Mouse (Mus musculus): ENCODE data around the gene Nup210. TPM values are rescaled to one million over a fixed set of nuclear protein-coding genes. Genes with fewer than 3 reads are reported as not detected.

Nup210 gene
- polyA plus RNA-seq, 1 experiment, result 43.2 TPM

- DNase-seq (ENCODE audit: low read depth), result no peak
- TF ChIP-seq POLR2A (IDR thresholded peaks at IDR 0.05; ENCODE audit: borderline replicate concordance, extremely low read depth, insufficient read depth, insufficient read length, poor library complexity, severe bottlenecking), result no peak
- TF ChIP-seq CTCF (IDR thresholded peaks at IDR 0.05; ENCODE audit: borderline replicate concordance, extremely low read depth, insufficient read depth, insufficient read length), result no peak
Measured at GRCm38 (mm10) chr6:91097879-91098278, 18.8 kb downstream of the Nup210 start.

DNA sequence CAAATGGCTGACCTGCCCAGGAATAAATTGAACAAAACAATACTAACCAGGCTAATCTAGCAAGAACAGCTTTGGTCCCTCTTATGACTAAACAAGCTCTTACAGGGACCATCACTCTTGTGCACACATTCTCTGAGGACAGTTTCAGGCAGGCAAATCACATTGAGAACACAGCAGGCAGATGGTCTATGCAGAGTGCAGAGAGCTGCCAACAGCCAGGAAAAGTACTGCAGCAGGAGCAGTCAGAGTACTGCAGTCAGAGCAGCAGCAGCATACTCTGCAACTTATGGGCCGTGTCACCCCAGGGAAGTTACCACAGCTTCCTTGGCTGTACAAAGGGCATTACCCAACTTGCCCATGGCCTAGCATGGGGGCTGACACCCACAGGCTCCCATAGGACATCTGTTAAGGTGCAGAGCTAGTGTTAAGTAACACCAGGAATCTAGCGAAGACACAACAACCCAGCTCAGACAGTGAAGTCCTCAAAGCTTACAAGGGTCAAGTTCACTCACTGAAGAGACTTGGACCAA is 21.5 kb downstream of the Nup210 start:
- TF ChIP-seq CTCF (IDR thresholded peaks at IDR 0.05; ENCODE audit: borderline replicate concordance, extremely low read depth, insufficient read depth, insufficient read length) (no peak), POLR2A (IDR thresholded peaks at IDR 0.05; ENCODE audit: borderline replicate concordance, extremely low read depth, insufficient read depth, insufficient read length, poor library complexity, severe bottlenecking) (no peak)

DNA sequence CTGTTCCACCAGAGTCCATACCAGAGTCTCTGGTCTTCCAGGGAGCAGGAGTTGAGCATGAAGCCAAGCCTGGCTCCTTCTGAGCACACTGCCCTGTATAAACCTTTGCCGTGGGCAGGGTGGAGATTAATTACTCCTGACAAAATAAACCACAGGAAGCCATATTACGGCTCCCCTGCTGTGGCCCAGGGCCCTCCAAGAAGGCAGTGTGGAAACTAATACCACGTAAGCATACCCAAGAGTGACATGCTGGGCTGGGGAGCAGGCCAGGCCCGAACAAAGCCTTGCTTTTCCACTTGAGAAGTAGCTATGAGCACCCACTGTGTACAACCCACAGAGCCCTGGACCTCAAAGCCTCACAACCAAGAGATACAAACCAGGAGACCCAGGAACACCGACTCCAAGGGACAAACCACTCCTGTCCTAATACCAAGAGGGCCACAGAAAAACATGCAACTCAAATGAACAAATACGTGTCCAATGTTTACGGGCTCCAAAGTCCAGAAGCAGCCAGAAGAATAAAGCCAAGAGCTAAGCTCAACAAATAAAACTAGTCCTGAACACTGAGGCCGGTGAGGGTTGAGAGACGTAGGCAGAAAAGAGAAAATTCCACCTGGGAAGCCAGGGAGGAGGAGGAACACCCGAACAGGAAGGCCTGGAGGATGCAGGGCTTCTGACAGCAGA is 24.3 kb downstream of the Nup210 start:
- DNase-seq (ENCODE audit: low read depth), result no peak
- TF ChIP-seq CTCF (IDR thresholded peaks at IDR 0.05; ENCODE audit: borderline replicate concordance, extremely low read depth, insufficient read depth, insufficient read length) (no peak), POLR2A (IDR thresholded peaks at IDR 0.05; ENCODE audit: borderline replicate concordance, extremely low read depth, insufficient read depth, insufficient read length, poor library complexity, severe bottlenecking) (no peak)

More for the DNA sequence above, 21.5 kb downstream of the Nup210 start:
- no peak for DNase-seq (ENCODE audit: low read depth)

DNA sequence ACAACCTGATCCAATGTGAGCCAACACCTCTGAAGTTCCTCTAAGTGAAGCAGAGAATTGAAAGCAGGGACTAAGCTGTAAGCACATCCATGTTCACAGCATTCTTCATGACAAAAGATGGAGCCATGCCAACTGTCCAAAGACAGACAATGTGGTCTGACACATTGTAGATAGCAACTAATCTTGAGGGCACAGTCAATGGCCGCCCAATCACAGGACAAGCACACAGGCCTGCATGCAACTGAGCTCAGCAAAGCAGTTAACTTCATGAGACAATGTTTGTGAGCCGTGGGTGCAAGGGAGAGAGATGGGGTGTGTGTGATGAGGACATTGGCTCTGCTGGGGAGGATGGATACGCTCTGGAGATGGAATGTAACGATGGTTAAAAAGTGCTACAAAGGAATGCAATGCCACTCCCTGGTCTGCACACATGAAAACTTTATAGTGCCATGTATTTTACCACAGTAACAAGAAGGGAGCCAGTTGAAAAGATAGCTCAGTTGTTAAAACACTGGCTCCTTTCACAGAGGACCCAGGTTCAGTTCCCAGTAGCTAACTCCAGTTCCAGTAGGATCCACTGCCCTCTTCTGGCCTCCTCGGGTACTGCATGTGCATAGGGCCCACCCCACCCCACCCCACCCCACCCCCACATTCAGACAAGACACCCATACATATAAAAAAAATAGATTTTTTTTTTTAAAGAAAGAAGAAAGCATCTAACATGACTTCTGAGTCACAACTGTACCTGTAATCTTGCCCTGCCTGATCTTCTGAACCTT is 31.3 kb downstream of the Nup210 start:
- no peak for TF ChIP-seq POLR2A (IDR thresholded peaks at IDR 0.05; ENCODE audit: borderline replicate concordance, extremely low read depth, insufficient read depth, insufficient read length, poor library complexity, severe bottlenecking)
- peak; percentile 40; the same call in 1 of the 2 replicates for TF ChIP-seq CTCF (IDR thresholded peaks at IDR 0.05; ENCODE audit: borderline replicate concordance, extremely low read depth, insufficient read depth, insufficient read length)
- DNase-seq (ENCODE audit: low read depth), result no peak

DNA sequence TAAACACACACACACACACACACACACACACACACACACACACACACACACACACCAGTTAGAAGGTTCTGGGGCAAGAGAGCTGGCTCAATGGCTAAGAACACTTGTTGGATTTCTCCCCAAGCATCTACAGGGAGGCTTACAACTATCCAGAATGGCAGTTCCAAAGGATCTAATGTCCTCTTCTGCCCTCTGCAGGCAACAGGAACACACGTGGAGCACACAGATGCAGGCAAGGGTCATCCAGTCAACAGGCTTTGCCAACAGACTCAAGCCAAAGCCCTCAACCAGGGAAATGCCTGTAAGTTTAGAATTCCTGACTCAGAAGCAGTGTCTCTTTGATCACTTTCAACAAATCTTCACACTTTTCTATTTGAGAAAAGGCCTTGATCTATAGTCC is 36.6 kb downstream of the Nup210 start:
- peak; percentile 29 for DNase-seq (ENCODE audit: low read depth)
- TF ChIP-seq CTCF (IDR thresholded peaks at IDR 0.05; ENCODE audit: borderline replicate concordance, extremely low read depth, insufficient read depth, insufficient read length) (0 out of 2 replicates have a peak, but pooled peaks have one; percentile 13), POLR2A (IDR thresholded peaks at IDR 0.05; ENCODE audit: borderline replicate concordance, extremely low read depth, insufficient read depth, insufficient read length, poor library complexity, severe bottlenecking) (no peak)

- peak; percentile 63 for DNase-seq (ENCODE audit: low read depth)
Measured at GRCm38 (mm10) chr6:91076249-91076648, 40.4 kb downstream of the Nup210 start.

DNA sequence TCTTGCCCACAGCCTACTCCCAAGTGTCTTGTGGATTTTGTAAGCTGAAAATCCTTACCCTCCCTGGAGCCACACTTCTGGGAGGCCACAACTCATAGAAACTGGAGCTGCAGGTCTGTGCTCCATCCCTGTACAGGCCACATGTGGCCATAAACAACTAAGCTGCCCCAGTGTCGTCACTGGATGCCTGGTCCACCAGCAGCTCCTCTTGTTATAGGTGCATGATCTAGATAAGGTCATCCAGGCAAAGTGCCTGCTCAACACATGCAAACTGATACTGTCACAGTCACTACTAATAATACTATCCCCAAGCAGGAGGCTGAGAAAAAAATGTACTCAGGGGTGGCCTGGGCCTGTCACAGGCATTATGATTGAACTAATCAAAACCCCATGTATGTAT is 48.1 kb downstream of the Nup210 start:
- no peak for DNase-seq (ENCODE audit: low read depth)

More at GRCm38 (mm10) chr6:91076249-91076648, 40.4 kb downstream of the Nup210 start:
- TF ChIP-seq CTCF (IDR thresholded peaks at IDR 0.05; ENCODE audit: borderline replicate concordance, extremely low read depth, insufficient read depth, insufficient read length) (no peak), POLR2A (IDR thresholded peaks at IDR 0.05; ENCODE audit: borderline replicate concordance, extremely low read depth, insufficient read depth, insufficient read length, poor library complexity, severe bottlenecking) (no peak)

DNA sequence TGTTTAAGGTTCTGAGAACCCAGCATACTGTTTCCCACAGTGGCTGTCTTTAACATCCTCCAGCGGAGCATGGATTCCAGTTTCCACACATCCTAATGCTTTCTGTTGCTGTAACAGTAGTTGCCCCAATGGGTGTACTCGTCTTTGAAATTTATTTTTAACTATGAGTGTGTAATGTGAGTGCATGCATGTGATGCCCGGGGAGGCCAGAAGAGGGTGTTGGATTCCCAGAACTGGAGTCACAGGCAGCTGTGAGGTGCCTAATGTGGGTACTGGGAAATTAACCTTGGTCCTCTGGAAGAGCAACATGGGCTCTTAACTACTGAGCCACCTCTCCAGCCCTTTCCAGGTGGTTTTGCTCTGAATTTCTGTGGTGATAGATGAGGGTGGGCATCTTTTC is 49.6 kb downstream of the Nup210 start:
- TF ChIP-seq POLR2A (IDR thresholded peaks at IDR 0.05; ENCODE audit: borderline replicate concordance, extremely low read depth, insufficient read depth, insufficient read length, poor library complexity, severe bottlenecking) (no peak), CTCF (IDR thresholded peaks at IDR 0.05; ENCODE audit: borderline replicate concordance, extremely low read depth, insufficient read depth, insufficient read length) (no peak)
- DNase-seq (ENCODE audit: low read depth), result no peak

More for the DNA sequence above, 48.1 kb downstream of the Nup210 start:
- TF ChIP-seq CTCF (IDR thresholded peaks at IDR 0.05; ENCODE audit: borderline replicate concordance, extremely low read depth, insufficient read depth, insufficient read length), result no peak
- TF ChIP-seq POLR2A (IDR thresholded peaks at IDR 0.05; ENCODE audit: borderline replicate concordance, extremely low read depth, insufficient read depth, insufficient read length, poor library complexity, severe bottlenecking), result no peak

DNA sequence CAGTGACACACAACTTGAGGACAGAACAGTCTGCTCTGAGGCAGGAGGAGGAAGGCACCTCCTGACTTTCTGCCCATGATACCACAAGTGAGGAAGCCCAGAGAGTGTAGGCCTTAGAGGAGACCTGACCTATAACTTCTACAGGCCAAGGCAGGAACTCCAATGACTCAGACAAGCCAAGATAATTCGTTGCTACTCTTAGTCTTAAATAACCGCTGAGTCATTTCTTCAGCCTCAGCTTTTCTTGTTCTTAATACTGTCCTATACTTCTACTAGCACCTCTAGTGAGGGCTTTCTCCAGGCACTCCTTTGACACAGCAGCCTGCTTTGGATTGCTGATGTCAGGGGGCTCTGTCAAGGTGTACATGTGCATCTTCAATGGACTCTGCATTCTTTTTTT is 55.3 kb downstream of the Nup210 start:
- no peak for TF ChIP-seq POLR2A (IDR thresholded peaks at IDR 0.05; ENCODE audit: borderline replicate concordance, extremely low read depth, insufficient read depth, insufficient read length, poor library complexity, severe bottlenecking)
- no peak for TF ChIP-seq CTCF (IDR thresholded peaks at IDR 0.05; ENCODE audit: borderline replicate concordance, extremely low read depth, insufficient read depth, insufficient read length)

DNA sequence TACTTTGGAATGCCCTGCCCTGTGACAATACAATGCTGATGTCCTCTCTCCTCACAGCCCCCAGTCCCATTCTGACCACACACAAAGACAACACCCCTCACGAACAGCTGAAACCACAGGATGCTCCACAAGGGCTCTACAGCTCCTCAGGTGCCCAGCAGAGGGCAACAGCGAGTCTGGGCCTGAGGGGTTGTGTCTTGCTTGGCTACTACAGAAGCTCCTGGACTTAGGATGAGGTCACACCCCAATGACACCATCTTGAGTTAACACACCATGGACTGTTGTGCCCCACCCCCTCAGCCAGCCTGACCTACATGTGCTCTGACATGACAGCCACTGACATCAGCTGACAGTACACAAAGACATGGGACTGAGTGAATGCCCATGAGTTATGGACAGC is 56.9 kb downstream of the Nup210 start:
- TF ChIP-seq POLR2A (IDR thresholded peaks at IDR 0.05; ENCODE audit: borderline replicate concordance, extremely low read depth, insufficient read depth, insufficient read length, poor library complexity, severe bottlenecking), result no peak
- TF ChIP-seq CTCF (IDR thresholded peaks at IDR 0.05; ENCODE audit: borderline replicate concordance, extremely low read depth, insufficient read depth, insufficient read length), result peak; percentile 81
- DNase-seq (ENCODE audit: low read depth), result peak; percentile 32

More for the DNA sequence above, 55.3 kb downstream of the Nup210 start:
- no peak for DNase-seq (ENCODE audit: low read depth)

- TF ChIP-seq POLR2A (IDR thresholded peaks at IDR 0.05; ENCODE audit: borderline replicate concordance, extremely low read depth, insufficient read depth, insufficient read length, poor library complexity, severe bottlenecking) (no peak), CTCF (IDR thresholded peaks at IDR 0.05; ENCODE audit: borderline replicate concordance, extremely low read depth, insufficient read depth, insufficient read length) (no peak)
Measured at GRCm38 (mm10) chr6:91057989-91058388, 58.6 kb downstream of the Nup210 start.

More at GRCm38 (mm10) chr6:91057989-91058388, 58.6 kb downstream of the Nup210 start:
- DNase-seq (ENCODE audit: low read depth), result no peak

Measured in brain, embryonic 14.5 days (tissue).